Mouse (Mus musculus) midbrain, embryonic 16.5 days (tissue): ENCODE data around the gene Ptgfrn. TPM values are rescaled to one million over a fixed set of nuclear protein-coding genes. Genes with fewer than 3 reads are reported as not detected.

Experiments used
- ATAC-seq: fragments of 200-750 bp; cut with Nextera tagmentation; 2 replicates; pipeline ENCODE4 v1.8.0; 2017; ENCODE audit warnings: moderate TSS enrichment
- H3K27ac ChIP-seq: fragments of 300-500 bp; sonication (generic); 2 replicates; pipeline ENCODE4 v1.5.1; 2014; ENCODE audit warnings: mild to moderate bottlenecking, low read length, mixed read lengths
- H3K27me3 ChIP-seq: fragments of 300-500 bp; sonication (generic); 2 replicates; pipeline ENCODE4 v1.6.1; 2014; ENCODE audit warnings: low read depth, low read length, mixed read lengths; ENCODE audit not compliant: control insufficient read depth, insufficient read depth
- H3K36me3 ChIP-seq: fragments of 300-500 bp; sonication (generic); 2 replicates; pipeline ENCODE4 v1.6.1; 2014; ENCODE audit warnings: mild to moderate bottlenecking, low read length, moderate library complexity, mixed read lengths; ENCODE audit not compliant: control insufficient read depth, insufficient read depth
- H3K4me1 ChIP-seq: fragments of 300-500 bp; sonication (generic); 2 replicates; pipeline ENCODE4 v1.6.1; 2014; ENCODE audit warnings: mild to moderate bottlenecking, low read length, mixed read lengths; ENCODE audit not compliant: control insufficient read depth, insufficient read depth
- H3K4me2 ChIP-seq: fragments of 300-500 bp; sonication (generic); 2 replicates; pipeline ENCODE4 v1.6.1; 2014; ENCODE audit warnings: mild to moderate bottlenecking, low read length, mixed read lengths
- H3K4me3 ChIP-seq: fragments of 300-500 bp; sonication (generic); 2 replicates; pipeline ENCODE4 v1.5.1; 2014; ENCODE audit warnings: low read depth, mild to moderate bottlenecking, low read length, moderate library complexity, mixed read lengths
- H3K9ac ChIP-seq: fragments of 300-500 bp; sonication (generic); 2 replicates; pipeline ENCODE4 v1.6.1; 2014; ENCODE audit warnings: low read depth, low read length, mixed read lengths
- H3K9me3 ChIP-seq: fragments of 300-500 bp; sonication (generic); replicated peaks from 2 replicates; pipeline ENCODE4 v1.6.1; 2014; ENCODE audit warnings: mild to moderate bottlenecking, low read length, mixed read lengths; ENCODE audit not compliant: control insufficient read depth, poor library complexity, severe bottlenecking
- WGBS: fragments of 180-500 bp; shearing (Covaris S2); extraction: QIAGEN DNeasy Blood & Tissue Kit; methylation state at CpG from one replicate; pipeline ENCODE4 v1.1.7; 2014; 5-methylcytosine and 5-hydroxymethylcytosine counted together
- polyA plus RNA-seq: library from polyadenylated mRNA; unstranded; fragments of >200 nt; fragmentation: Nextera tagmentation; extraction: Ambion mirVana; gene quantifications from 2 replicates; pipeline ENCODE4 v1.2.1, GENCODE M21; 2015

Gene Ptgfrn
- polyA plus RNA-seq, 1 experiment from 2014 or later: 2.9 TPM

DNA sequence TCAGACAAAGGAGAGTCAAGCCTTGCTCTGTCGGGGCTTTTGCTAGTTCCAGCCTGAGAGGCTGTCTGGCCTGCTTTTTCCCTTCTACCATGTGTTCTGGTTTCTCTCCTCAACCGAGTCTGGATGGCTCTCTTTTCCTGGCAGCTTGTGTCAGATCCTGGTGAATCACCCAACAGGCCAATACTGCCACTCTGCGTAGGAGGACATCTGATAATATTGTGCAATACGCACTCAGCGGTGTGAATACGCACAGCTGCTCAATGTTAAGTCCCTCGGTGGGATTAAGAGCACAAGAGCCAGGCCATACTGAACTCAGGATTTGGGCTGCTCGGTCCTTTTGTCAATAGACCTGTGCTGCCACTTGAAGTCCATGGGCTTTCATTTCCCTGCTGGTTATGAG lies 31.8 kb upstream of the Ptgfrn start:
- Histone ChIP-seq H3K9me3 (no peaks in the 10 kb centered on the region), H3K4me1 (peaks cover 21% of the 10 kb centered on the region), H3K36me3 (no peaks in the 10 kb centered on the region), H3K27ac (no peak overlapping the region), H3K4me3 (no peak overlapping the region), H3K27me3 (no peaks in the 10 kb centered on the region), H3K4me2 (no peak overlapping the region), H3K9ac (no peak overlapping the region)
- ATAC-seq: no peak
- WGBS: 75% methylated on average over 8 of the region's 8 CpGs

GRCm38 (mm10) chr3:101139958-101140357 lies 29.9 kb upstream of the Ptgfrn start:
- Histone ChIP-seq H3K27me3 (no peaks in the 10 kb centered on the region), H3K27ac (no peak overlapping the region), H3K4me1 (peaks cover 8% of the 10 kb centered on the region), H3K36me3 (no peaks in the 10 kb centered on the region), H3K4me3 (no peak overlapping the region), H3K4me2 (no peak overlapping the region), H3K9me3 (no peaks in the 10 kb centered on the region), H3K9ac (no peak overlapping the region)
- no peak for ATAC-seq
- WGBS: 88% methylated on average over 7 of the region's 7 CpGs

GRCm38 (mm10) chr3:101136483-101136882 lies 26.4 kb upstream of the Ptgfrn start:
- 53% methylated on average over 11 of the region's 11 CpGs for WGBS
- H3K27ac ChIP-seq: no peak overlapping the region
- H3K9ac ChIP-seq: 0 out of 2 replicates have a peak overlapping the region, but pooled peaks have one; percentile 22
- 0 out of 2 replicates have a peak, but pooled peaks have one; percentile 33 for ATAC-seq
- H3K4me1 ChIP-seq: no peaks in the 10 kb centered on the region
- no peaks in the 10 kb centered on the region for H3K27me3 ChIP-seq
- no peak overlapping the region for H3K4me2 ChIP-seq
- no peaks in the 10 kb centered on the region for H3K9me3 ChIP-seq
- no peaks in the 10 kb centered on the region for H3K36me3 ChIP-seq
- H3K4me3 ChIP-seq: no peak overlapping the region

- H3K9ac ChIP-seq: no peak overlapping the region
- H3K27me3 ChIP-seq: no peaks in the 10 kb centered on the region
- H3K9me3 ChIP-seq: no peaks in the 10 kb centered on the region
- H3K4me2 ChIP-seq: no peak overlapping the region
- no peaks in the 10 kb centered on the region for H3K4me1 ChIP-seq
- no peak for ATAC-seq
- no peak overlapping the region for H3K27ac ChIP-seq
- WGBS: 95% methylated on average over 9 of the region's 9 CpGs
- H3K36me3 ChIP-seq: no peaks in the 10 kb centered on the region
- no peak overlapping the region for H3K4me3 ChIP-seq
These were observed 24.8 kb upstream of the Ptgfrn start for GRCm38 (mm10) chr3:101134861-101135260.

DNA sequence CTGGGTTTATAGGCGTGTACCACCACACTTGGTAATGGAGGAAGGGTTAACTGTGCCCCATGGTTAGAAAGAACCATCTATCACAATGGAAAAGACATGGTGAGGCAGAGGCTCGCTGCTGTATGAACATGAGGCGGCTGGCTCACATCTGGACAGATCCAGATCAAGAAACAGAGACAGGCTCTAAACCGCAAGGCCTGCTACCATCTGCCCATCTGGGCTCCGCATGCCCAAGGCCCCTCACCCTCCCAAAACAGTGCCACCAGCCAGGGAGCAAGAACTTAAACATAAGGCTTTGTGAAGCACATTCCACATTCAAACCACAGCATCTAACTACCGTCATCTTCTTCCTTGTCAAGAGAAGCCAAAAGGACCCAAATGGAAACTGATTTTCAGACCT lies 22.9 kb upstream of the Ptgfrn start:
- whole genome bisulfite sequencing: 96% methylated on average over 6 of the region's 6 CpGs

GRCm38 (mm10) chr3:101131772-101132171 lies 21.7 kb upstream of the Ptgfrn start:
- Histone ChIP-seq H3K27ac (no peak overlapping the region), H3K4me2 (no peak overlapping the region), H3K9me3 (no peaks in the 10 kb centered on the region), H3K4me1 (no peaks in the 10 kb centered on the region), H3K27me3 (no peaks in the 10 kb centered on the region), H3K36me3 (no peaks in the 10 kb centered on the region), H3K4me3 (no peak overlapping the region), H3K9ac (no peak overlapping the region)
- no peak for ATAC-seq
- 96% methylated on average over 5 of the region's 5 CpGs for WGBS

More for the DNA sequence above, 22.9 kb upstream of the Ptgfrn start:
- no peak for ATAC-seq
- H3K4me3 ChIP-seq: no peak overlapping the region
- H3K4me2 ChIP-seq: no peak overlapping the region
- no peaks in the 10 kb centered on the region for H3K4me1 ChIP-seq
- no peaks in the 10 kb centered on the region for H3K36me3 ChIP-seq
- H3K9me3 ChIP-seq: no peaks in the 10 kb centered on the region
- no peak overlapping the region for H3K9ac ChIP-seq
- no peak overlapping the region for H3K27ac ChIP-seq
- no peaks in the 10 kb centered on the region for H3K27me3 ChIP-seq

DNA sequence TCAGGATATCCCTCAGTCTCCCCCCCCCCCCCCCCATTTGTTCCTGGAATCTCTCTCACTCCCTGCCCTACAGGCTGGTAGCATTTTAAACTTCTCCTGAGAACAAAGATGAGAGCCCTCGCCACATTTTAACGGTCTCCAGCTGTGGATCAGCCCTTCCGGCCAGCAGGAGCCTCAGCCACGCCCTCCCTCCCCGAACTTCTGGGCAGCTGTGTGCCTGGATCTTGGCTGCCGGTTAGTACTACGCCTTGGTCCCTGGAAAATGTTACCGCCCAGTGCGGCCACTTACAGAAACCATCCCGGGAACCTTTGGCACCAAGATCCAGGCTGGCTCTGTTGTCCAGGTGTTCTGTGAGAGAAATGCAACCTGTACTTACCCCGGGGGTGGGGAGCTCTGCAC lies 20.4 kb upstream of the Ptgfrn start:
- no peak for ATAC-seq
- Histone ChIP-seq H3K27ac (no peak overlapping the region), H3K36me3 (no peaks in the 10 kb centered on the region), H3K4me2 (peak overlapping the region; percentile 7; the same call in 1 of the 2 replicates), H3K9ac (no peak overlapping the region), H3K4me1 (no peaks in the 10 kb centered on the region), H3K27me3 (no peaks in the 10 kb centered on the region), H3K4me3 (no peak overlapping the region), H3K9me3 (no peaks in the 10 kb centered on the region)
- WGBS: 4% methylated on average over 11 of the region's 11 CpGs

DNA sequence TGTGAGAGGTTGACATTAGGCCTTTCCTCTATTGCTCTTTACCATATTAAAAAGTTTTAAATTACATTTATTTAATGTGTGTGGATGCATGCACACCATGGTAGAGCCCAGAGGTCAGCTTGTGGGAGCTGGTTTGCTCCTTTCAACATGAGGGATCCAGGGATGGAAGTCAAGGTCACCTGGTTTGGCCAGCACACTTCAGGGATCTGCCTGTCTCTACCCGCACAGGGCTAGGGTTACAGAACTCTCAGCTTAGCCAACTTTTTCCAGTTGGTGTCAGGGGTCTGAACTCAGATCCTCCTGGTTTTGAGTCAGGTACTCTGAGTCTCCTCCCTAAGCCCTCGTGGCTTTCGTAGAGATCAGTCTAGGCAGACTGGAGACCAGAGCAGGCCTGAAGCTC lies 19.5 kb upstream of the Ptgfrn start:
- 88% methylated on average over 3 of the region's 3 CpGs for WGBS
- Histone ChIP-seq H3K27me3 (no peaks in the 10 kb centered on the region), H3K27ac (no peak overlapping the region), H3K4me1 (no peaks in the 10 kb centered on the region), H3K9ac (no peak overlapping the region), H3K36me3 (no peaks in the 10 kb centered on the region), H3K4me2 (no peak overlapping the region), H3K9me3 (no peaks in the 10 kb centered on the region), H3K4me3 (no peak overlapping the region)
- ATAC-seq: no peak

GRCm38 (mm10) chr3:101129090-101129489 lies 19.0 kb upstream of the Ptgfrn start:
- Histone ChIP-seq H3K9ac (no peak overlapping the region), H3K4me3 (no peak overlapping the region), H3K4me2 (no peak overlapping the region), H3K27ac (no peak overlapping the region), H3K4me1 (no peaks in the 10 kb centered on the region), H3K36me3 (no peaks in the 10 kb centered on the region), H3K9me3 (no peaks in the 10 kb centered on the region), H3K27me3 (no peaks in the 10 kb centered on the region)
- ATAC-seq: no peak

GRCm38 (mm10) chr3:101127766-101128165 lies 17.7 kb upstream of the Ptgfrn start:
- H3K4me2 ChIP-seq: no peak overlapping the region
- H3K9me3 ChIP-seq: no peaks in the 10 kb centered on the region
- H3K9ac ChIP-seq: no peak overlapping the region
- no peaks in the 10 kb centered on the region for H3K4me1 ChIP-seq
- no peak overlapping the region for H3K4me3 ChIP-seq
- 78% methylated on average over 2 of the region's 2 CpGs for WGBS
- no peak overlapping the region for H3K27ac ChIP-seq
- no peaks in the 10 kb centered on the region for H3K36me3 ChIP-seq
- ATAC-seq: no peak
- no peaks in the 10 kb centered on the region for H3K27me3 ChIP-seq
